Comparison of ENCODE assay signal across 8 mouse cellular contexts in the genomic region with DNA sequence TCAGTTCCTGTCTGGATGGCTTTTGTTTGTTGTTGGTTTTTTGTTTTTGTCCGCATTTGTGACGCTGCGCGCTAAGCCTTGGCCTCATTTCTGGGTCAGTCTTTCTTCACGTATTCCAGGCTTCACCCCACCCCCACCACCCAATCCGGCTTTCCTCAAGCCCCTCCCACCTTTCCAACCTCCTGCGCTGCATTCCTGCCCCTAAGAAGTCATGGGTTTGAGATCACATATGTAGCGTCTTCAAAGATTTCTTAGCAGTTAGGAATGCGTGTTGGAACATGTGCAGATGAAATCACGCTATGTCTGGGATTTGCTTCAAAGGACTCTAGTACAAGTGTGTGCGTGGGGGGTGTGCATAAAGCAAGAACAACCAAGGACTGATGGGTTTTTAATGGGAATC. TPM values are rescaled to one million over a fixed set of nuclear protein-coding genes. Genes with fewer than 3 reads are reported as not detected.
A peak's percentile ranks its signal among the peaks of the same experiment; 100 is the strongest.
DNase-seq lines count a peak whose midpoint lies in the region; ATAC-seq and TF ChIP-seq lines count a peak whose summit lies in the region.

No protein-coding gene starts in this region.

- H3K4me1 ChIP-seq in kidney, adult 2 months (ENCODE audit: control insufficient read depth, insufficient read depth, low read length), result peaks cover 33% of the 10 kb centered on the region
- peaks cover 32% of the 10 kb centered on the region for H3K4me1 ChIP-seq in hindbrain, embryonic 13.5 days (replicated peaks)
- peaks cover 26% of the 10 kb centered on the region for H3K4me1 ChIP-seq in midbrain, embryonic 15.5 days

- no peaks in the 10 kb centered on the region for H3K27me3 ChIP-seq in kidney, adult 2 months (replicated peaks; ENCODE audit: control insufficient read depth, insufficient read depth, low read length)
- peaks cover 27% of the 10 kb centered on the region for H3K27me3 ChIP-seq in hindbrain, embryonic 13.5 days
- H3K27me3 ChIP-seq in midbrain, embryonic 15.5 days (replicated peaks), result no peaks in the 10 kb centered on the region

- H3K9ac ChIP-seq in hindbrain, embryonic 13.5 days, result peak overlapping the region; percentile 49; the same call in 1 of the 2 replicates
- H3K9ac ChIP-seq in midbrain, embryonic 15.5 days, result no peak overlapping the region

- H3K27ac ChIP-seq in kidney, adult 2 months (ENCODE audit: insufficient read depth, low read depth, low read length), result peak overlapping the region; percentile 79; the same call in 1 of the 2 replicates
- H3K27ac ChIP-seq in hindbrain, embryonic 13.5 days, result no peak overlapping the region
- no peak overlapping the region for H3K27ac ChIP-seq in midbrain, embryonic 15.5 days

- no peak overlapping the region for H3K4me3 ChIP-seq in kidney, adult 2 months (ENCODE audit: insufficient read depth, low read depth, low read length)
- peak overlapping the region; percentile 24 for H3K4me3 ChIP-seq in hindbrain, embryonic 13.5 days
- peak overlapping the region; percentile 17 for H3K4me3 ChIP-seq in midbrain, embryonic 15.5 days

- WGBS in kidney, adult 2 months, result 45% methylated on average over 11 of the region's 11 CpGs
- 5% methylated on average over 11 of the region's 11 CpGs for whole genome bisulfite sequencing in hindbrain, embryonic 13.5 days
- WGBS in midbrain, embryonic 15.5 days, result 10% methylated on average over 11 of the region's 11 CpGs

- no peaks in the 10 kb centered on the region for H3K36me3 ChIP-seq in kidney, adult 2 months (ENCODE audit: control insufficient read depth, insufficient read depth, low read length)
- no peaks in the 10 kb centered on the region for H3K36me3 ChIP-seq in hindbrain, embryonic 13.5 days
- H3K36me3 ChIP-seq in midbrain, embryonic 15.5 days (replicated peaks), result no peaks in the 10 kb centered on the region

- ATAC-seq in hindbrain, embryonic 13.5 days (ENCODE audit: low FRiP score), result peak; percentile 26; the same call in 1 of the 2 replicates
- ATAC-seq in midbrain, embryonic 15.5 days (replicated peaks), result 0 out of 2 replicates have a peak, but pooled peaks have one; percentile 33

- peak overlapping the region; percentile 48 for H3K4me2 ChIP-seq in hindbrain, embryonic 13.5 days
- peak overlapping the region; percentile 47 for H3K4me2 ChIP-seq in midbrain, embryonic 15.5 days

- TF ChIP-seq CTCF in kidney, adult 2 months (conservative IDR thresholded peaks at IDR 0.05; ENCODE audit: insufficient read depth, insufficient read length, low read depth, low read length), result no peak

- TF ChIP-seq POLR2A in kidney, adult 2 months (IDR thresholded peaks at IDR 0.05; ENCODE audit: low read depth, low read length), result no peak

- no peaks in the 10 kb centered on the region for H3K9me3 ChIP-seq in hindbrain, embryonic 13.5 days
- H3K9me3 ChIP-seq in midbrain, embryonic 15.5 days, result no peaks in the 10 kb centered on the region

- no peak for DNase-seq in kidney, adult 2 months
- DNase-seq in kidney, adult 18-20 months, result no peak
- DNase-seq in embryo, embryonic 10 days (ENCODE audit: low spot score), result peak; percentile 64
- no peak for DNase-seq in spleen, adult 18-20 months
- DNase-seq in kidney, postnatal 14 days, result no peak
- DNase-seq in cerebellum, postnatal 14 days, result no peak

RNA-seq across cellular contexts. Expression of a gene that starts 50.3 kb away (rescaled TPM):
- 5.6 and 6.6 TPM in 2 replicates for polyA plus RNA-seq in kidney, adult 2 months (2012; rRNA removed)
- polyA plus RNA-seq in hindbrain, embryonic 13.5 days (2015; fragmentation: Nextera tagmentation; extraction: Ambion mirVana), result 26.6 and 33.6 TPM in 2 replicates
- 23.9 and 24.0 TPM in 2 replicates for polyA plus RNA-seq in midbrain, embryonic 15.5 days (2015; fragmentation: Nextera tagmentation; extraction: Ambion mirVana)
